Mouse (Mus musculus): ENCODE data around the gene Adora1.

GRCm38 (mm10) chr1:134213405-134213804 lies 21.8 kb downstream of the Adora1 start:
- TF ChIP-seq CTCF (IDR thresholded peaks at IDR 0.05; ENCODE audit: insufficient read depth, low read length) (no peak), POLR2A (IDR thresholded peaks at IDR 0.05; ENCODE audit: borderline replicate concordance, extremely low read depth, low read depth, low read length) (no peak)
